Mouse (Mus musculus): Measurements from ENCODE around the gene Zbtb3. TPM values are rescaled to one million over a fixed set of nuclear protein-coding genes. Genes with fewer than 3 reads are reported as not detected.

Zbtb3 gene
- total and polyA plus RNA-seq, 2 experiments from 2014 or later = 5.0 to 7.0 TPM

- no peak for TF ChIP-seq CTCF (IDR thresholded peaks at IDR 0.05; ENCODE audit: low read depth)
- Histone ChIP-seq H3K4me2 (ENCODE audit: low read depth) (peak overlapping the region; percentile 90), H3K9ac (peak overlapping the region; percentile 86), H3K4me1 (ENCODE audit: insufficient read depth) (peaks cover 21% of the 10 kb centered on the region), H3K4me3 (ENCODE audit: low read depth, low read length) (peak overlapping the region; percentile 58), H3K27me3 (ENCODE audit: insufficient read depth, low read length) (no peaks in the 10 kb centered on the region), H3K27ac (ENCODE audit: low read depth, low read length) (peak overlapping the region; percentile 93), H3K9me3 (ENCODE audit: low read length) (no peaks in the 10 kb centered on the region), H3K36me3 (ENCODE audit: insufficient read depth) (peaks cover 22% of the 10 kb centered on the region)
- DNase-seq (peak; percentile 22), ATAC-seq (no peak)
- WGBS = 5% methylated on average over 20 of the region's 20 CpGs
Observed at GRCm38 (mm10) chr19:8774951-8775421, 27.4 kb upstream of the Zbtb3 start.

DNA sequence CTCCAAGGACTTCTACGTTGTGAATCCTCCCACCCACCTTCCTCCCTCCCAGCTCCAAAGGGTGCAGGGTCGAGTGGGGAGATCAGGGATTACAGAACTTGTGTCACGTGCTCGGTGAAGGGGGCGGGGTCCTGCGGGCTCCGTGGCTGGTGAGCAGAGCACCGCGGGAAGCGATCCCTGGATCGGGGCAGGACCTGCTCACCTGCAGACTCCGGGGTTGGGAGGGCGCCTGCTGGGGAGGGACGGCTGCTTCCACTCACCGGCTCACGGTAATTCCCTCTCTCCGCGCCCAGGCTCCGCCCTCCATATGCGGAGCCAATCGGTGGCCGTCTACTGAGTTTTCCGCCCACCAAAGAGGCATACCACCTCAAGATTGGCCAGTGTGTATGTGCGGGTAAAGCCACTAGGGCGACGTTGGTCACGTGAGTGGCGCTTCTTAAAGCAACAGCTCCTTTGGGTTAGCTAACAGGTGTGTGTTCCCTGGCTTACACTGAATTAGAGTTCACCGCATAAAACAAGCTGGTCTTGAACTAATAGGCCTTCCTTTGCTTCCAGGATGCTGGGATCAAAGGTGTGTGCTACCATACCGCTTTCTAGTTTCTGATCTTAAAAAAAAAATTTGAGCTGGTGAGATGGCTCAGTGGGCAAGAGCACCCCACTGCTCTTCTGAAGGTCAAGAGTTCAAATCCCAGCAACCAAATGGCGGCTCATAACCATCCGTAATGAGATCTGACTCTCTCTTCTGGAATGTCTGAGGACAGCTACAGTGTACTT, 16.2 kb upstream of the Zbtb3 start, which contains the start of gene Taf6l:
Taf6l (minus strand) TSS at position 410 of the 774 bp plus-strand sequence.
- under 1% methylated on average over 32 of the region's 32 CpGs for WGBS
- peak; percentile 99 for ATAC-seq
- 0 out of 2 replicates have a peak, but pooled peaks cover 4% of the 10 kb centered on the region for H3K4me1 ChIP-seq (ENCODE audit: insufficient read depth)
- TF ChIP-seq CTCF (IDR thresholded peaks at IDR 0.05; ENCODE audit: low read depth) = peak; percentile 59
- H3K36me3 ChIP-seq (ENCODE audit: insufficient read depth) = peaks cover 23% of the 10 kb centered on the region
- H3K4me2 ChIP-seq (ENCODE audit: low read depth) = peak within 1 kb of the TSS; percentile 68
- H3K4me3 ChIP-seq (ENCODE audit: low read depth, low read length) = peak within 1 kb of the TSS; percentile 54
- no peaks in the 10 kb centered on the region for H3K9me3 ChIP-seq (ENCODE audit: low read length)
- H3K27me3 ChIP-seq (ENCODE audit: insufficient read depth, low read length) = no peaks in the 10 kb centered on the region
- peak within 1 kb of the TSS; percentile 53 for H3K9ac ChIP-seq
- peak within 1 kb of the TSS; percentile 62 for H3K27ac ChIP-seq (ENCODE audit: low read depth, low read length)
- peak; percentile 95 for DNase-seq

DNA sequence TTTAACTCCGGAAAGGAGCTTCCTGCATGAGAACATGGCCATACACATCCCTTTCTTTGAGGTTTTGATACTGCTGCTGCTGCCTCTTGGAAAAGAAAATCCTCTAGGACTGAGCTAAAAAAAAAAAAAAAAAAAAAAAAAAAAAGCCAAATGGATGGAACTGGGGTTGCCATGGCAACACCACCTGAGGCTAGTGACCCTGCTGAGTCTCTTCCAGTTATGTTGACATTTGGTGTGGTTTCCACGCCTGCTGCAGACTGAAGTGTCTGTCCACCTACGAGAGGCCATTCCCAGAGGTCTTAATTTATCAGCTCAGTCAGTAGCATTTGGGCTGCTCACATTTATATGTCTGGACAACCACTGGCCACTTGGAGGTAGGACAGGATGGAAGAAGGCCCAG, 13.8 kb upstream of the Zbtb3 start:
- Histone ChIP-seq H3K4me2 (ENCODE audit: low read depth) (no peak overlapping the region), H3K9ac (no peak overlapping the region), H3K36me3 (ENCODE audit: insufficient read depth) (peaks cover 10% of the 10 kb centered on the region), H3K27ac (ENCODE audit: low read depth, low read length) (peak overlapping the region; percentile 57), H3K4me3 (ENCODE audit: low read depth, low read length) (no peak overlapping the region), H3K27me3 (ENCODE audit: insufficient read depth, low read length) (no peaks in the 10 kb centered on the region), H3K4me1 (ENCODE audit: insufficient read depth) (0 out of 2 replicates have a peak, but pooled peaks cover 4% of the 10 kb centered on the region), H3K9me3 (ENCODE audit: low read length) (no peaks in the 10 kb centered on the region)
- ATAC-seq (no peak), DNase-seq (peak; percentile 11)
- TF ChIP-seq CTCF (IDR thresholded peaks at IDR 0.05; ENCODE audit: low read depth) = no peak
- 18% methylated on average over 3 of the region's 3 CpGs for WGBS

DNA sequence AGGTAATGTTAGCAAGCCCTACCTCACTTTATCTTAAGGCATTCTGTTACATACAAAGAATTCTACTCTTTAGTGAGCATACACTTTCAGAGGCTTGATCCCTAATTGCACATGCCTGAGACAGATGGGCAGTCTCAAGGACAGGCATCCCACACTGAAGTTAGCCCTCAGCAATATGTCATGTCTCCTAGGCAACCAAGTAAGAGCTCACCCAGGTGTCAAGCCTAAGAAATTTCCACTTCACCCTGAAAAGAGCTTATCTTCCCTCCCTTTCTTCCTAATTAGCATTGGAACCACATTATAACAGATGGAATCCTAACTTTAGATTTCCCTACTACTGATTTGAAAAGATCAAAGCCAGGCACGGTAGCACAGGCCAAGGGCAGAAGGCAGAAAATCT, 13.2 kb upstream of the Zbtb3 start:
- peak; percentile 12 for ATAC-seq
- peaks cover 14% of the 10 kb centered on the region for H3K36me3 ChIP-seq (ENCODE audit: insufficient read depth)
- WGBS = 42% methylated on average over 1 of the region's 1 CpGs
- H3K27ac ChIP-seq (ENCODE audit: low read depth, low read length) = peak overlapping the region; percentile 57
- TF ChIP-seq CTCF (IDR thresholded peaks at IDR 0.05; ENCODE audit: low read depth) = no peak
- no peak overlapping the region; the same call in 1 of the 2 replicates for H3K9ac ChIP-seq
- no peaks in the 10 kb centered on the region for H3K9me3 ChIP-seq (ENCODE audit: low read length)
- H3K27me3 ChIP-seq (ENCODE audit: insufficient read depth, low read length) = no peaks in the 10 kb centered on the region
- 0 out of 2 replicates have a peak, but pooled peaks cover 4% of the 10 kb centered on the region for H3K4me1 ChIP-seq (ENCODE audit: insufficient read depth)
- no peak overlapping the region for H3K4me3 ChIP-seq (ENCODE audit: low read depth, low read length)
- no peak overlapping the region for H3K4me2 ChIP-seq (ENCODE audit: low read depth)
- peak; percentile 30 for DNase-seq

- H3K36me3 ChIP-seq (ENCODE audit: insufficient read depth) = peaks cover 21% of the 10 kb centered on the region
- no peaks in the 10 kb centered on the region for H3K9me3 ChIP-seq (ENCODE audit: low read length)
- TF ChIP-seq CTCF (IDR thresholded peaks at IDR 0.05; ENCODE audit: low read depth) = no peak
- ATAC-seq (no peak), DNase-seq (no peak)
- 0 out of 2 replicates have a peak, but pooled peaks cover 4% of the 10 kb centered on the region for H3K4me1 ChIP-seq (ENCODE audit: insufficient read depth)
- no peak overlapping the region for H3K9ac ChIP-seq
- H3K4me2 ChIP-seq (ENCODE audit: low read depth) = no peak overlapping the region
- H3K27me3 ChIP-seq (ENCODE audit: insufficient read depth, low read length) = no peaks in the 10 kb centered on the region
- WGBS = 76% methylated on average over 7 of the region's 7 CpGs
- peak overlapping the region; percentile 62 for H3K27ac ChIP-seq (ENCODE audit: low read depth, low read length)
- no peak overlapping the region for H3K4me3 ChIP-seq (ENCODE audit: low read depth, low read length)
Observed at GRCm38 (mm10) chr19:8790171-8790570, 12.2 kb upstream of the Zbtb3 start.

GRCm38 (mm10) chr19:8798264-8798946, 4.0 kb upstream of the Zbtb3 start, which contains the start of gene Polr2g:
Gene Polr2g, minus strand, starts transcription at chr19:8798577.
- Histone ChIP-seq H3K27ac (ENCODE audit: low read depth, low read length) (peak within 1 kb of the TSS; percentile 76), H3K9ac (peak within 1 kb of the TSS; percentile 71), H3K4me2 (ENCODE audit: low read depth) (peak within 1 kb of the TSS; percentile 72), H3K9me3 (ENCODE audit: low read length) (no peaks in the 10 kb centered on the region), H3K36me3 (ENCODE audit: insufficient read depth) (peaks cover 21% of the 10 kb centered on the region), H3K27me3 (ENCODE audit: insufficient read depth, low read length) (no peaks in the 10 kb centered on the region), H3K4me3 (ENCODE audit: low read depth, low read length) (peak within 1 kb of the TSS; percentile 55), H3K4me1 (ENCODE audit: insufficient read depth) (peaks cover 7% of the 10 kb centered on the region)
- ATAC-seq = peak; percentile 65
- peak; percentile 92 for DNase-seq
- TF ChIP-seq CTCF (IDR thresholded peaks at IDR 0.05; ENCODE audit: low read depth) = no peak
- WGBS = 2% methylated on average over 25 of the region's 25 CpGs
